Mouse (Mus musculus): Measurements from ENCODE around the gene Fuca2. TPM values are rescaled to one million over a fixed set of nuclear protein-coding genes. Genes with fewer than 3 reads are reported as not detected.

Fuca2 gene
- total and polyA plus RNA-seq, 2 experiments from 2014 or later: 15.8 to 65.7 TPM

DNA sequence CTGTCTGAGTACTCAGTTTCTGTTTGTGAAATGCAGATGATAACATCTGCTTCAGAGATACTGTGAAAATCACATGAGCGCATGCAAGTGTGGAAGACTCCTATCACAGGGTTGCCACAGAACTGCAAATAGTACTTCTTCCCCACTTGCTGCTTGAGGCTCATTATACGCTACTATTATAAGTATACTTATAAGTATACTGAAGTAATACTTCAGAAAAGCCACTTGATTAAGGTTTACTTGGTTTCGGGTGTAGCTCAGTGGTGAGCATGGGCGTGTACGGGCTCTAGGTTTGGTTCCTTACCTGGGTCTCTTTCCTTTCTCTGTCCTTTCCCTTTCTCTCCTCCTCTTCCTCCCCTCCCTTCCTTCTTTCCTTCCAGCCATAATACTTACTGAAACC lies 42.4 kb downstream of the Fuca2 start:
- no peaks in the 10 kb centered on the region for H3K4me1 ChIP-seq (ENCODE audit: insufficient read depth, low read length)

GRCm38 (mm10) chr10:13552646-13553497 lies 53.5 kb downstream of the Fuca2 start, which contains the start of the genes Adat2 and Pex3:
Adat2 (plus strand) TSS chr10:13552894.
Pex3 (minus strand) TSS chr10:13553142.
- Histone ChIP-seq H3K4me1 (ENCODE audit: insufficient read depth, low read length) (no peaks in the 10 kb centered on the region; the same call in 1 of the 2 replicates), H3K4me2 (ENCODE audit: low read depth, low read length, poor library complexity, severe bottlenecking) (peak within 1 kb of the TSS; percentile 72), H3K27ac (ENCODE audit: low read depth, low read length) (peak within 1 kb of the TSS; percentile 60), H3K27me3 (ENCODE audit: insufficient read depth, low read length) (no peaks in the 10 kb centered on the region), H3K9ac (replicated peaks; ENCODE audit: low read length, poor library complexity, severe bottlenecking) (peak within 1 kb of the TSS; percentile 75), H3K9me3 (ENCODE audit: low read length) (no peaks in the 10 kb centered on the region), H3K36me3 (ENCODE audit: insufficient read depth, low read length) (no peaks in the 10 kb centered on the region), H3K4me3 (ENCODE audit: low read depth, low read length) (peak within 1 kb of the TSS; percentile 66)
- DNase-seq (ENCODE audit: low spot score) (peak; percentile 94), ATAC-seq (ENCODE audit: low FRiP score) (peak; percentile 95)
- WGBS: under 1% methylated on average over 51 of the region's 51 CpGs
- peak; percentile 27 for TF ChIP-seq CTCF (IDR thresholded peaks at IDR 0.05)

More for the DNA sequence above, 42.4 kb downstream of the Fuca2 start:
- no peak overlapping the region for H3K27ac ChIP-seq (ENCODE audit: low read depth, low read length)
- H3K27me3 ChIP-seq (ENCODE audit: insufficient read depth, low read length): no peaks in the 10 kb centered on the region
- H3K4me3 ChIP-seq (ENCODE audit: low read depth, low read length): no peak overlapping the region
- no peak overlapping the region for H3K4me2 ChIP-seq (ENCODE audit: low read depth, low read length, poor library complexity, severe bottlenecking)
- H3K9me3 ChIP-seq (ENCODE audit: low read length): no peaks in the 10 kb centered on the region
- DNase-seq (ENCODE audit: low spot score) (no peak), ATAC-seq (ENCODE audit: low FRiP score) (no peak)
- H3K36me3 ChIP-seq (ENCODE audit: insufficient read depth, low read length): peaks cover 19% of the 10 kb centered on the region
- over 99% methylated on average over 5 of the region's 5 CpGs for WGBS
- no peak for TF ChIP-seq CTCF (IDR thresholded peaks at IDR 0.05)
- H3K9ac ChIP-seq (replicated peaks; ENCODE audit: low read length, poor library complexity, severe bottlenecking): no peak overlapping the region

GRCm38 (mm10) chr10:13553498-13553985 lies 54.2 kb downstream of the Fuca2 start:
- Histone ChIP-seq H3K27ac (ENCODE audit: low read depth, low read length) (0 out of 2 replicates have a peak overlapping the region, but pooled peaks have one; percentile 43), H3K4me3 (ENCODE audit: low read depth, low read length) (peak overlapping the region; percentile 66), H3K4me2 (ENCODE audit: low read depth, low read length, poor library complexity, severe bottlenecking) (peak overlapping the region; percentile 72), H3K4me1 (ENCODE audit: insufficient read depth, low read length) (no peaks in the 10 kb centered on the region; the same call in 1 of the 2 replicates), H3K9me3 (ENCODE audit: low read length) (no peaks in the 10 kb centered on the region), H3K9ac (replicated peaks; ENCODE audit: low read length, poor library complexity, severe bottlenecking) (peak overlapping the region; percentile 75), H3K27me3 (ENCODE audit: insufficient read depth, low read length) (no peaks in the 10 kb centered on the region), H3K36me3 (ENCODE audit: insufficient read depth, low read length) (no peaks in the 10 kb centered on the region)
- DNase-seq (ENCODE audit: low spot score) (no peak), ATAC-seq (ENCODE audit: low FRiP score) (peak; percentile 44; the same call in 1 of the 2 replicates)
- TF ChIP-seq CTCF (IDR thresholded peaks at IDR 0.05): no peak
- 29% methylated on average over 10 of the region's 10 CpGs for WGBS

- Histone ChIP-seq H3K27ac (ENCODE audit: low read depth, low read length) (no peak overlapping the region), H3K4me1 (ENCODE audit: insufficient read depth, low read length) (no peaks in the 10 kb centered on the region; the same call in 1 of the 2 replicates), H3K36me3 (ENCODE audit: insufficient read depth, low read length) (no peaks in the 10 kb centered on the region), H3K9me3 (ENCODE audit: low read length) (no peaks in the 10 kb centered on the region), H3K4me3 (ENCODE audit: low read depth, low read length) (no peak overlapping the region), H3K4me2 (ENCODE audit: low read depth, low read length, poor library complexity, severe bottlenecking) (no peak overlapping the region), H3K9ac (replicated peaks; ENCODE audit: low read length, poor library complexity, severe bottlenecking) (no peak overlapping the region), H3K27me3 (ENCODE audit: insufficient read depth, low read length) (no peaks in the 10 kb centered on the region)
- WGBS: 92% methylated on average over 1 of the region's 1 CpGs
- no peak for TF ChIP-seq CTCF (IDR thresholded peaks at IDR 0.05)
- DNase-seq (ENCODE audit: low spot score) (no peak), ATAC-seq (ENCODE audit: low FRiP score) (no peak)
Observed at GRCm38 (mm10) chr10:13554316-13554715, 55.0 kb downstream of the Fuca2 start.

DNA sequence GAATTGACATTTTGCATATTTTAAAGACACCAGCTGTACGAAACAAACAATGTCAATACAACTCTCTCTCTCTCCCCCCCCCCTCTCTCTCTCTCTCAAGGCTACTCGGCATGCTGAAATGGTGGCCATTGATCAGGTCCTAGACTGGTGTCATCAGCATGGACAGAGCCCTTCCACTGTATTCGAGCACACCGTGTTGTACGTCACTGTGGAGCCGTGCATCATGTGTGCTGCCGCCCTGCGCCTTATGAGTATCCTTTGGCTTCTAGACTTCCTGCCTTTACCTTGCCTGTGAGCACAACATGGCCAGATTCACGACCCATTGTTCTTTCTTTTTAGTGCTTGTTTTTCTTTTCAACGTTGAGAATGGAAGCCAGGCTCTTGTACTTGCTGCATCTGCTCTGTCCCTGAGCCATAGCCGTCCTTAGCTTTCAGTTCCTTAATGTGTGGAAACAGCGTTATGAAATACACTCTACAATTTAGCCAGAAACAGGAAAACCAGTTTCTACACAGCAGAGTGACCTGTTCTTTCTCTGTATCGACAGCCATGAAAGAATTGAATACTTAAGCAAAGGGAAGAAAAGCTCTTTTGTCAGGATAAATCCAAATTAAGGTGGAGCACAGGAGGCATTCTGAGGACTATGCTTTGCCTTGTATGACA lies 60.8 kb downstream of the Fuca2 start:
- no peak overlapping the region for H3K4me3 ChIP-seq (ENCODE audit: low read depth, low read length)
- no peak for TF ChIP-seq CTCF (IDR thresholded peaks at IDR 0.05)
- ATAC-seq (ENCODE audit: low FRiP score): no peak
- H3K27me3 ChIP-seq (ENCODE audit: insufficient read depth, low read length): no peaks in the 10 kb centered on the region
- H3K36me3 ChIP-seq (ENCODE audit: insufficient read depth, low read length): no peaks in the 10 kb centered on the region
- WGBS: 92% methylated on average over 13 of the region's 13 CpGs
- DNase-seq (ENCODE audit: low spot score): no peak
- H3K4me1 ChIP-seq (ENCODE audit: insufficient read depth, low read length): no peaks in the 10 kb centered on the region
- no peak overlapping the region for H3K4me2 ChIP-seq (ENCODE audit: low read depth, low read length, poor library complexity, severe bottlenecking)
- no peaks in the 10 kb centered on the region for H3K9me3 ChIP-seq (ENCODE audit: low read length)
- H3K27ac ChIP-seq (ENCODE audit: low read depth, low read length): no peak overlapping the region
- H3K9ac ChIP-seq (replicated peaks; ENCODE audit: low read length, poor library complexity, severe bottlenecking): no peak overlapping the region
